Mouse (Mus musculus) embryo, embryonic 11.5 days (tissue): ENCODE results near the gene Taf6.

Experiments
- DNase-seq: peaks from one replicate; pipeline ENCODE4 v3.0.0-alpha.2; 2012; ENCODE audit warnings: low read depth, low spot score

The Taf6 gene

DNA sequence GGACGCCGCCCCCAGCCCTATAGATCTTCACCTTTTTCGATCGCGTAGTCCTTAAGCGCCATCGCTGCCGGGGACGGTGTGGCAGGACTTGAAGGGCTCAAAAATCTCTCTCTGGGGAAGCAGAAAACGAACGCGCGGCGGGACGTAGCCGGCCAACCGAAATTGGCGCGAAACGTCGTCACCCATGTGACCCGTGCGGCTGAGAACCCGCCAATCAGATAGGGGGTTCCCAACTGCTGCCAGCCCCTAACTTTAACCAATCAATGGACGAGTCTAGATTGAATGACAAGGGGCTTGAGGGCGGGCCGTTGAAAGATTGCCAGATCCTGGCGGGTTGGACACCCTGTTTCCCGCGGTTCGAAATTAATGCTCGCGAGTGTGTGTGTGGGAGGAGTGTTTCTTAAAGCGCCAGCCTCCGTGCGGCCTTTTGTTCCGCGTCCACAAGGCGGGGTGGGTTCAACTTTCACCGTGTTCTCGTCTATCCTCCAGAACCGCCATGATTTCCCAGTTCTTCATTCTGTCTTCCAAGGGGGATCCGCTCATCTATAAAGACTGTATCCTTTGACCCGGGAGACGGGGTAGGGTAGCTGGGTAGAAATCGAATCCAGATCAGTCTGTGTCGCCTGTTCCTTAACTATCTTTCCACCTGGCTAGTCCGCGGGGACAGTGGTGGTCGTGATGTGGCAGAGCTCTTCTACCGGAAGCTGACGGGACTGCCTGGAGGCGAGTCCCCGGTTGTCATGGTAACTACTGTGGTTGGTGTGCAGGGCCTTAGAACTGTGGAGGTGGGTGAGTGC, 15.4 kb downstream of the Taf6 start, which contains the start of the genes Ap4m1 and Mcm7:
Gene Ap4m1, plus strand, starts transcription at position 308 of the 797 bp plus-strand sequence.
Gene Mcm7, minus strand, starts transcription at position 728 of the 797 bp plus-strand sequence.
- peak; percentile 92 for DNase-seq

DNA sequence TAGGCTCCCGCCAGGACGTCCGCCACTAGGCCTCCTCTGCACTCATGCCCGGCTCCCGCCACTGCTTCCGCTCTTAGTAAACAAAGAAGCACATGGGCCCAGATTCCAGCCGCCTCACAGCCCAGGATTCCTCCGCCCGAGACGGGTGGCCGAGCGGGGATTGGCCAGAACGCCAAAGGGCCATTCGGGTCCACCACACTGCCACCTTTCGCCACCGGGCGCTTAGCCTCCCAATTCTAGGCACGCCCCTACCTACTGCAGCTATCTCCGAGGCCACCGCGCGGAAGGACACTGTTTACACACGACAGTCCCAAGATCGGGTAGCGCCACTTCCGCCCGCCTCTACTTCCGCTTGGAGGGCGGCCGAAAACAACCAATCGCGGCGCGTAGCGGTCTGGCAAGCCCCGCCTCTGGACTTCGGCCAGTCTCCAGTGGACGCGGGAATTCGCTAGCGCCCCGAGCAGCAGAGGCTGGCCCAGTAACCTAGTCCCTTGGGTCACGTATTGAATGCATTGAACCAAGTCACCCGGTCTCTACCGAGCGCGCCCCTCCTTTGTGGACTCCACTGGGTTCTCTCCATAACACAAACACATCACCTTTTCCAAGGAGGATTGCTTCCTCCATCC, 16.2 kb downstream of the Taf6 start:
- DNase-seq: peak; percentile 89

DNA sequence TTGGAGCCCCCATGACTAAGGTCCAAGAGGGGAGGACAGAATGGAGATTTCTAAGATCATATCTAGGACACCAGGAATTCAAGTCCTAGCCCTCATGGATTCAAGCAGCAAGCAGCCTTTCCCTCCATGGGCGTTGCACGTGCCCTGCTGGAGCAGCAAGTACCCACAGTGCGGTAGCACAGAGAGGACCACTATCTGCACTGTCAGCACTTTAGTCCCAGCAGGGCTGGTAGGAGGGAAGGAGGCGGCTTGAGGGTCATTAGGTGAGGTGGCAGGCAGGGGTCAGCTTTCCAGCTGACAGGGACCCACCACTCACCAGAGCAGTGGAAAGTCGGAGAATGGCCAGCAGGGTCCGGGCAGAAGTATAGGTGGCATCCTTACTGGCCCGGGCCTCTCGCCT, 21.7 kb downstream of the Taf6 start:
- DNase-seq: no peak

DNA sequence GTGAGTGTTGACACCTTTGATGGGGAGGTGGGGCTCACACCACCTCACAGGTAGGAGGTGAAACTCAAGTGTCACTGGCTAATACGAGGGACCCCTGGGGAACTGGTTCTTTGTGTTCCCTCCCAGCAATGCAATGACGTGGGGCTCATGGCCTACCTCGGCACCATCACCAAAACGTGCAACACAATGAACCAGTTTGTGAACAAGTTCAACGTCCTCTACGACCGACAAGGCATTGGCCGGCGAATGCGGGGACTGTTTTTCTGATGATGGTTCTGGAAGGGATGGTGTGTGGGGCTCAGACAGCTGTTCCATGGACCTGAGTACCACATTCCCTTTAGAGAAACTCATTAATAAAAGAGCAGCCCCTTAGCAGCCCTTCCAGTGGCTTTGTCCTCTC, 23.6 kb downstream of the Taf6 start:
- DNase-seq: no peak

DNA sequence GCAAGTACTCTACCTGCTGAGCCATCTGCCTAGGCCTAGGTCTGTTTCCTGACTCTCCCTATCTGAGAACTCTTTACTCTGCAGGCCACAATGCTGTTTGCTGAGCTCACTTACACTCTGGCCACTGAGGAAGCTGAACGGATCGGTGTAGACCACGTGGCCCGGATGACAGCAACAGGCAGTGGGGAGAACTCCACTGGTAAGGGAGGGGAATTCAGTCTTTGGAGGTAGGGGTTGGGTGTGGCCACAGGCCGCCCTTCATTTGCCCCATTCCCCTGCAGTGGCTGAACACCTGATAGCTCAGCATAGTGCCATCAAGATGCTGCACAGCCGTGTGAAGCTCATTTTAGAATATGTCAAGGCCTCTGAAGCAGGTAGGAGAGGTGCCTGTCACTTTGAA, 24.2 kb downstream of the Taf6 start:
- DNase-seq: no peak

DNA sequence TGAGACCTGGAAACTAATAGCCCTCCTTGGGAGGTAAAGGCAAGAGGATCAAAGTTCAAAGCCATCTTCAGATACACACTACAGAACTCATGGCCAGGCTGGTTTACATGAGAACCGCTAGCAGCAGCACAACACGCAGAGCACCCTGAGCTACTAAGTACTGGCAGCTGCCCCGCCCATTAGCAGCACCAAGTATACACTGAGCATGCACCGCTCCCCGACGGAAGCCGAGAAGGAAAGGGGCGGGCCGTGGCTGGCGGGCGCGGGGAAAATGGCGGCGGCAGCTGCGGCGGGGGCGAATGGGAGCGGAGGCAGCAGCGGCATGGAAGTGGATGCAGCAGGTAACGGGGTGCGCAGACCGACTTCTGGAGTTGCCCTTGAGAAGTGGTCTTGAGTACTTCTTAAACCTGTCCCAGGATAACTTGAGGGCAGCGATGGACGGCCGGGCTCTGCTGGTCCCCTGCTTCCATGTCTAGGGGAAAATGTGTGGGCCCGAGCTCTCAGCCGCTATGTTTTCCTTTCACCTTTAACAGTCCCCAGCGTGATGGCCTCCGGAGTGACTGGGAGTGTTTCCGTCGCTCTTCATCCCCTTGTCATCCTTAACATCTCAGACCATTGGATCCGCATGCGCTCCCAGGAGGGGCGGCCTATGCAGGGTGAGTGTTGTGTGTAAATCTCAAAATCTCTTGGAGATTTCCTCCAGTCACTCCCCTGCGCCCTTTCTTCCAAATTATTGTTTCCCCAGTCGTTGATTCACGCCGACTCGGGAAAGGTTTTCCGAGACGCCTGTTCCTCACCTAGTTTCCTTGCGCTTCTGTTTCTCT, 26.2 kb downstream of the Taf6 start, which contains the start of gene Cops6:
Gene Cops6, plus strand, starts transcription at position 230 of the 824 bp plus-strand sequence.
- DNase-seq: peak; percentile 80

DNA sequence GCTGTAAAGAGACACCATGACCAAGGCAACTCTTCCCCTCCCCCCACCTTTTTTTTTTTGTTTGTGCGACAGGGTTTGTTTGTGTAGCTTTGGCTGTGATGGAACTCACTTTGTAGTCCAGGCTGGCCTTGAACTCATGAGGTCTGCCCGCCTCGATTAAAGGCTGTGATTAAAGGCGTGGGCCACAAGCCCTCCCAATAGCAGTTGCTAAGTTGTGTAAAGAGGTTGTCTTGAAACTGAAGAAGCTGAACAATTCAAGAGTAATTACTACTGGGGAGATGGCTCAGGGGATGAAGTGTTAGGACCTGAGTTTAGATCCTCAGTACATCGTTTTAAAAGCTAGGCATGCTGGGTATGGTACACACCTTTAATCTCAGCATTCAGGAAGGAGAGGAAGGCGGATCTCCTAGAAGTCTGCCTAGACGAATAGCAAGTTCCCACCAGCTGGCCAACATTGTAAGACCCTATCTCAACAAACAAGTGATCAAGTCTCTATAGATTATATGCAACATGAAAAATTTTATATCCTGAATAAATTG, 27.0 kb downstream of the Taf6 start:
- no peak for DNase-seq

DNA sequence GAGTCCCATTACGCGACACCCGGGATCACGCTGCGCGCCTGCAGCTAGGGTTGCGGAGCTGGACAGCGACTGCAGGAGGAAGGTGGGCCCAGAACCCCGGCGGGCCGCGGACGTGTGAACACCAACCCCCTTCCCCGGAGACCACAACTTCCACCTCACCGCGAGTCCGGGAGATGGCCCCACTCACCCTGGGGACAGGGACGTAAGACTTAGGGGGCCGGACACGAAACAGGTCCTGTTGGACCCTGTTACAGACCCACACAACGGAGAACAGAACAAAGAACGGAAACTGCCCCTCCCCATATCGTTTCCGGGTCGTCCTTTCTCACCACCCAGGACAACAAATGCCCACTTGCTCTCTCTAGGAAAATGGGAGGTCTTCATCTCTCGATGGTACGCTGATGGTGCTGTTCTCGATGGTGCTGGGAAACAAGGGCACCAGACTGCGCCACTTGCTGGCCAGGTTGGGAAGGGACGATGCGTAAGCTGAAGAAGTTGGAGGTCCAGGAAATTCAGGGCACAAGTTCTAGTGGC, 31.7 kb downstream of the Taf6 start, which contains the start of gene Zfp113:
Gene Zfp113, minus strand, starts transcription at position 302 of the 534 bp plus-strand sequence.
- DNase-seq: peak; percentile 90

DNA sequence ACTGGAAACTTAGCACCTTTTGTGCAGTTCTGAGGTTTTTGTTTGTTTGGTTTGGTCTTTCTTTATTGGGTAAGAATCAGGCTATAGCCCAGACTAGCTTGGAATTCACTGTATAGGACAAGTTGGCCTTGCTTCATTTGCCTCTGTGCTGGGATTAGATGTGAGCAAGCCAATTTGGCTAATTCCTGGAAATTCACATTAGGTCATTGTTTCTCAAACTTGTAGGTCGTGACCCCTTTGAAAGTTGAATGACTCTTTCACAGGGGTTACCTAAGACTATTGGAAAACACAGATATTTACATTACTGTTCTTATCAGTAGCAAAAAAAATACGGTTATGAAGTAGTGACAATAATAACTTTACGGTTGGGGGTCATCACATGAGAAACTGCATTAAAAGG, 32.9 kb downstream of the Taf6 start:
- DNase-seq: no peak

DNA sequence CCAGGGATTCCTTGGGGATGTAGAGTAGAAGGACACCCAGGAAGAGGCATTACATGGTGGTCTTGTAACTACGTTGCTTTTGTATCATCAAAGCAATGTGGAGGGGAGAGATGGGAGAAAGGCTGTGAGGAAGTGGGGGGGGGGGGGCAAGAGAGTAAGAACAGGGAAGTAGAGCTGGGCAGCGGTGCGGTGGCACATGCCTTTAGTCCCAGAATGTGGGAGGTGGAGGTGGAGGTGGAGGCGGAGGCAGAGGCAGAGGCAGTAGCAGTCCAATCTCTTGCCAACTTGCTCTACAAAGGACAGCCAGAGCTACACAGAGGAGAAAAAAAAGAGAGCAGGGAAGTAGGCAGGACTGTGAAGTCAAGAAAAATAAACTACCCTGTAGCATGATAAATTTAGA, 48.7 kb downstream of the Taf6 start:
- DNase-seq: no peak

DNA sequence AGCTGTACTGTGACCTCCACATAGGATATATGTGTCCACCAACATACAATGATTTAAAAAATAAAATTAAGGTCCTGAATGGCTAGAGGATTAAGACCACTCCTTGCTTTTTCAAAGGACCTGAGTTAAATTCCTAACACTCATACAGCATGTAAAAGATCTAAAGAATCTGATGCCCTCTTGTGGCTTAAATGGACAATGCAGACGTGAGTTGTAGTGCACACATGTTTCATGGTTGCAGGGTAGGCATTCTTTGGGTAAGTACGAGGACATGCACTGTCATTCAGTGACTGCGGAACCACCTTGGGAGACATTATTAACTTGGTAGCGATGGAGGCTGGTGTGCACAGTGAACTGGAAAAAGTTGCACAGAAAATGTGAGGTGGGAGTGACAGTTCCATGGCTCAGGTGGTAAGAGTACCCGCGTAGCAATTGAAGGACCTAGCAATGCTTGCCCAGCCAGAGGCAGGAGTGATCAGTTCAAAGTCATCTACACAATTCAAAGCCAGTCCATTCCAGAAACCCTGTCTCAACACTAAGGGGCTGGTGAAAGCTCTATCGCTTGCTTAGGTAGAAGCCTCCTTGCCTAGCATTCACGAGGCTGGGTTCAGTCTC, 49.2 kb downstream of the Taf6 start:
- DNase-seq: no peak

DNA sequence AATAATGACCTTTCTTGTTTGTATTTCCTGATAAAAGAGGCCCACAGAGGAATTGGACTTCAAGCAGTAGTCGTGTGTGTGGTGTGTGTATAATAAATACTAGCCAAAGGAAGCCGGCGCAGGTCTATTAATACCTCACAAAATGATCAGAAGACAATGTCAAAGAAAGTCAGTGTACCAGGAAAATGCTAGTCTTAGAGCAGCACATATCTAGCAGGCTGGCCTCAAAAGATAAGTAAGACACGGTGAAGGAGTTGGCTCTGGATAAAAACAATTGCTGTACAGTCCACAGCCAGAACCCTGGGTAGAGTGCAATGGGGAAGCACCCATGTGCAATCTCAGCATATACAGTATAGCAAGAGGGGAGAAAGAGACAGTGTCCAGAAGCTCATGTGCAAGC, 50.0 kb downstream of the Taf6 start:
- DNase-seq: no peak

DNA sequence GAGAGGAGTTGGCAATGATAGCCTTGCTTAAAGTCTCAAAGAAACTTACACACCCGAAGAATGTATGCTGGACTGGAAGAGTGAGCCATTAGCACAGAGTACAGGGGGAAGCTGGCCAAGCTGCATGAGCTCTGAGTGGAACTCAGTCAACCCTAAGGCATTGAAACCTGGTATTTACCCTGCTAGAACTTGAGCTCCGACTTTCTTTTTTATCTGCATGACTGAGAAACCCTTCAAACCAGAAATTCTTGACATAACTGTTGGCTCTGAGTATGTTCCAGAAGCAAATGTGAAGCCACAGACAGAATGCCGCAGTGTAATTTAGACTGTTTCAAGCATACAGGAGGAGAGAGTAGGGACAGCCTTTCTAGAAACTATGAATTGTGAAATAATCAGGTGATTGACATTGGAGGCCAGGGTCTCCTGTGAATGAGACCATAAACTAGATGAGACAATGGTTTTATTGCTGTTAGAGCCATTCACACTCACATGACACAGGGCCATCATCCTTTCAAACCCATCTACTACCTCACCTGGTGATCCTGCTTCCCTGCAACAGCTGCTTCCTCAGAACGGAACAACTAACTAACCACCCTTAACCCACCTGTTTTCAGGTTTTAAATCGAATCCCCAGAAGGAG, 54.7 kb downstream of the Taf6 start:
- no peak for DNase-seq
